Mouse (Mus musculus) naive thymus-derived CD4-positive, alpha-beta T cell, adult 5 months (primary cell): ENCODE measurements around the gene Ndufa3. TPM values are rescaled to one million over a fixed set of nuclear protein-coding genes. Genes with fewer than 3 reads are reported as not detected.

Experiments
- polyA plus RNA-seq: library from polyadenylated mRNA; unstranded; fragments of 100-300 nt; shearing (Covaris generic); gene quantifications from one replicate; pipeline ENCODE4 v1.2.1, GENCODE M21; 2017

The Ndufa3 gene
- polyA plus RNA-seq: 285 TPM

GRCm38 (mm10) chr7:3617242-3617995 is at the start of gene Ndufa3:
TSS of gene Ndufa3 (plus strand) at chr7:3617373.

GRCm38 (mm10) chr7:3616057-3616388 is 1.1 kb upstream of the Ndufa3 start, which contains the start of gene Oscar:
TSS of gene Oscar (minus strand) at chr7:3616157.

GRCm38 (mm10) chr7:3629543-3630477 is 12.6 kb downstream of the Ndufa3 start, which contains the start of the genes Tfpt and Prpf31:
TSS of gene Tfpt (minus strand) at chr7:3629929.
TSS of gene Prpf31 (plus strand) at chr7:3629985.

GRCm38 (mm10) chr7:3644672-3645487 is 27.7 kb downstream of the Ndufa3 start, which contains the start of gene Cnot3:
TSS of gene Cnot3 (plus strand) at chr7:3645268.

GRCm38 (mm10) chr7:3665215-3666114 is 48.3 kb downstream of the Ndufa3 start, which contains the start of gene Leng1:
TSS of gene Leng1 (minus strand) at chr7:3665840.

Other genes starting within 250 kb of the Ndufa3 start
- gene Cacng8, start 226.7 kb upstream of the Ndufa3 start, polyA plus RNA-seq: not detected
- not detected for gene Cacng6, start 193.2 kb upstream of the Ndufa3 start, polyA plus RNA-seq
- not detected for gene Tarm1, start 114.7 kb upstream of the Ndufa3 start, polyA plus RNA-seq
- 0.19 TPM for gene Oscar, start 1.2 kb upstream of the Ndufa3 start, polyA plus RNA-seq
- gene Tfpt, start 12.6 kb downstream of the Ndufa3 start, polyA plus RNA-seq: 26.4 TPM
- gene Prpf31, start 12.6 kb downstream of the Ndufa3 start, polyA plus RNA-seq: 48.7 TPM
- gene Cnot3, start 27.9 kb downstream of the Ndufa3 start, polyA plus RNA-seq: 93.3 TPM
- 28.2 TPM for gene Leng1, start 48.5 kb downstream of the Ndufa3 start, polyA plus RNA-seq
- gene Tmc4, start 60.2 kb downstream of the Ndufa3 start, polyA plus RNA-seq: 4.5 TPM
- 23.0 TPM for gene Tsen34, start 75.5 kb downstream of the Ndufa3 start, polyA plus RNA-seq
- 86.5 TPM for gene Mboat7, start 76.2 kb downstream of the Ndufa3 start, polyA plus RNA-seq
- gene Rps9, start 86.6 kb downstream of the Ndufa3 start, polyA plus RNA-seq: 2,509 TPM
- 0.12 TPM for gene Pirb, start 103.0 kb downstream of the Ndufa3 start, polyA plus RNA-seq
- not detected for gene Gm15448, start 208.3 kb downstream of the Ndufa3 start, polyA plus RNA-seq
- not detected for gene Pira2, start 227.7 kb downstream of the Ndufa3 start, polyA plus RNA-seq